Mouse (Mus musculus): Measurements from ENCODE around the gene Lrguk. TPM values are rescaled to one million over a fixed set of nuclear protein-coding genes. Genes with fewer than 3 reads are reported as not detected.

The Lrguk gene
- polyA plus RNA-seq, 1 experiment from 2014 or later: 0.56 TPM

- H3K36me3 ChIP-seq (ENCODE audit: poor library complexity, severe bottlenecking): no peaks in the 10 kb centered on the region
- 76% methylated on average over 6 of the region's 6 CpGs for WGBS
- H3K4me2 ChIP-seq: no peak overlapping the region
- no peak overlapping the region for H3K9ac ChIP-seq
- no peaks in the 10 kb centered on the region for H3K27me3 ChIP-seq
- no peak overlapping the region for H3K27ac ChIP-seq
- peak; percentile 36; the same call in 1 of the 2 replicates for ATAC-seq
- H3K4me3 ChIP-seq: no peak overlapping the region
- no peaks in the 10 kb centered on the region for H3K9me3 ChIP-seq (replicated peaks)
- peaks cover 9% of the 10 kb centered on the region for H3K4me1 ChIP-seq
Measured at GRCm38 (mm10) chr6:34111406-34111805, 82.2 kb downstream of the Lrguk start.

GRCm38 (mm10) chr6:34116838-34117478 is 87.7 kb downstream of the Lrguk start:
- H3K9ac ChIP-seq: no peak overlapping the region
- H3K4me1 ChIP-seq: no peaks in the 10 kb centered on the region
- 94% methylated on average over 7 of the region's 7 CpGs for WGBS
- H3K4me3 ChIP-seq: no peak overlapping the region
- H3K4me2 ChIP-seq: no peak overlapping the region
- no peaks in the 10 kb centered on the region for H3K36me3 ChIP-seq (ENCODE audit: poor library complexity, severe bottlenecking)
- no peak overlapping the region for H3K27ac ChIP-seq
- no peaks in the 10 kb centered on the region for H3K27me3 ChIP-seq
- ATAC-seq: no peak
- no peaks in the 10 kb centered on the region for H3K9me3 ChIP-seq (replicated peaks)

- H3K9me3 ChIP-seq (replicated peaks): no peaks in the 10 kb centered on the region
- H3K4me1 ChIP-seq: no peaks in the 10 kb centered on the region
- H3K4me2 ChIP-seq: no peak overlapping the region
- 77% methylated on average over 2 of the region's 2 CpGs for WGBS
- H3K36me3 ChIP-seq (ENCODE audit: poor library complexity, severe bottlenecking): no peaks in the 10 kb centered on the region
- no peak overlapping the region for H3K4me3 ChIP-seq
- ATAC-seq: no peak
- no peak overlapping the region for H3K27ac ChIP-seq
- H3K9ac ChIP-seq: no peak overlapping the region
- H3K27me3 ChIP-seq: no peaks in the 10 kb centered on the region
Measured at GRCm38 (mm10) chr6:34124401-34124800, 95.2 kb downstream of the Lrguk start.

- H3K4me3 ChIP-seq: no peak overlapping the region
- H3K27ac ChIP-seq: no peak overlapping the region
- no peaks in the 10 kb centered on the region for H3K27me3 ChIP-seq
- no peak overlapping the region for H3K9ac ChIP-seq
- no peaks in the 10 kb centered on the region for H3K36me3 ChIP-seq (ENCODE audit: poor library complexity, severe bottlenecking)
- WGBS: 86% methylated on average over 2 of the region's 2 CpGs
- no peak for ATAC-seq
- no peak overlapping the region for H3K4me2 ChIP-seq
- no peaks in the 10 kb centered on the region for H3K4me1 ChIP-seq
- H3K9me3 ChIP-seq (replicated peaks): no peaks in the 10 kb centered on the region
Measured at GRCm38 (mm10) chr6:34129261-34129660, 100.0 kb downstream of the Lrguk start.

- no peak for ATAC-seq
- H3K4me3 ChIP-seq: no peak overlapping the region
- no peaks in the 10 kb centered on the region for H3K36me3 ChIP-seq (ENCODE audit: poor library complexity, severe bottlenecking)
Measured at GRCm38 (mm10) chr6:34132391-34132790, 103.1 kb downstream of the Lrguk start.

GRCm38 (mm10) chr6:34138366-34138765 is 109.1 kb downstream of the Lrguk start:
- H3K27me3 ChIP-seq: no peaks in the 10 kb centered on the region
- no peak overlapping the region for H3K27ac ChIP-seq
- no peaks in the 10 kb centered on the region for H3K9me3 ChIP-seq (replicated peaks)
- H3K4me1 ChIP-seq: 0 out of 2 replicates have a peak, but pooled peaks cover 7% of the 10 kb centered on the region
- no peak overlapping the region for H3K9ac ChIP-seq
- no peak overlapping the region for H3K4me3 ChIP-seq
- 89% methylated on average over 3 of the region's 3 CpGs for WGBS
- H3K4me2 ChIP-seq: no peak overlapping the region
- no peak for ATAC-seq
- H3K36me3 ChIP-seq (ENCODE audit: poor library complexity, severe bottlenecking): no peaks in the 10 kb centered on the region

More at GRCm38 (mm10) chr6:34132391-34132790, 103.1 kb downstream of the Lrguk start:
- Histone ChIP-seq H3K4me1 (no peaks in the 10 kb centered on the region), H3K4me2 (no peak overlapping the region), H3K9me3 (replicated peaks) (no peaks in the 10 kb centered on the region), H3K9ac (no peak overlapping the region), H3K27ac (no peak overlapping the region), H3K27me3 (no peaks in the 10 kb centered on the region)
- WGBS: 91% methylated on average over 9 of the region's 9 CpGs

- Histone ChIP-seq H3K4me2 (no peak overlapping the region), H3K36me3 (ENCODE audit: poor library complexity, severe bottlenecking) (no peaks in the 10 kb centered on the region), H3K27ac (no peak overlapping the region), H3K9ac (no peak overlapping the region), H3K9me3 (replicated peaks) (no peaks in the 10 kb centered on the region), H3K27me3 (no peaks in the 10 kb centered on the region), H3K4me1 (0 out of 2 replicates have a peak, but pooled peaks cover 5% of the 10 kb centered on the region), H3K4me3 (no peak overlapping the region)
- no peak for ATAC-seq
- WGBS: 61% methylated on average over 11 of the region's 11 CpGs
Measured at GRCm38 (mm10) chr6:34142931-34143330, 113.7 kb downstream of the Lrguk start.

- no peak for ATAC-seq
- Histone ChIP-seq H3K27me3 (no peaks in the 10 kb centered on the region), H3K36me3 (ENCODE audit: poor library complexity, severe bottlenecking) (no peaks in the 10 kb centered on the region)
Measured at GRCm38 (mm10) chr6:34146042-34146441, 116.8 kb downstream of the Lrguk start.

GRCm38 (mm10) chr6:34148021-34148420 is 118.8 kb downstream of the Lrguk start:
- ATAC-seq: peak; percentile 55; the same call in 1 of the 2 replicates
- 78% methylated on average over 3 of the region's 3 CpGs for WGBS
- Histone ChIP-seq H3K9me3 (replicated peaks) (no peaks in the 10 kb centered on the region), H3K27ac (peak overlapping the region; percentile 21; the same call in 1 of the 2 replicates), H3K9ac (no peak overlapping the region), H3K27me3 (no peaks in the 10 kb centered on the region), H3K4me2 (no peak overlapping the region), H3K4me3 (no peak overlapping the region), H3K4me1 (peaks cover 18% of the 10 kb centered on the region), H3K36me3 (ENCODE audit: poor library complexity, severe bottlenecking) (no peaks in the 10 kb centered on the region)

More at GRCm38 (mm10) chr6:34146042-34146441, 116.8 kb downstream of the Lrguk start:
- Histone ChIP-seq H3K9me3 (replicated peaks) (no peaks in the 10 kb centered on the region), H3K27ac (no peak overlapping the region), H3K9ac (no peak overlapping the region), H3K4me2 (no peak overlapping the region), H3K4me1 (peaks cover 15% of the 10 kb centered on the region; the same call in 1 of the 2 replicates), H3K4me3 (no peak overlapping the region)
- 77% methylated on average over 6 of the region's 6 CpGs for WGBS

GRCm38 (mm10) chr6:34148639-34149038 is 119.4 kb downstream of the Lrguk start:
- H3K4me1 ChIP-seq: peaks cover 24% of the 10 kb centered on the region
- ATAC-seq: peak; percentile 39; the same call in 1 of the 2 replicates
- peak overlapping the region; percentile 21; the same call in 1 of the 2 replicates for H3K27ac ChIP-seq
- H3K9me3 ChIP-seq (replicated peaks): no peaks in the 10 kb centered on the region
- no peak overlapping the region for H3K9ac ChIP-seq
- no peaks in the 10 kb centered on the region for H3K36me3 ChIP-seq (ENCODE audit: poor library complexity, severe bottlenecking)
- no peaks in the 10 kb centered on the region for H3K27me3 ChIP-seq
- H3K4me2 ChIP-seq: no peak overlapping the region
- no peak overlapping the region for H3K4me3 ChIP-seq
- WGBS: 68% methylated on average over 7 of the region's 7 CpGs

GRCm38 (mm10) chr6:34149066-34149465 is 119.8 kb downstream of the Lrguk start:
- Histone ChIP-seq H3K27ac (peak overlapping the region; percentile 48; the same call in 1 of the 2 replicates), H3K9me3 (replicated peaks) (no peaks in the 10 kb centered on the region), H3K27me3 (no peaks in the 10 kb centered on the region), H3K4me2 (no peak overlapping the region), H3K4me1 (peaks cover 28% of the 10 kb centered on the region), H3K4me3 (no peak overlapping the region), H3K9ac (no peak overlapping the region), H3K36me3 (ENCODE audit: poor library complexity, severe bottlenecking) (no peaks in the 10 kb centered on the region)
- 83% methylated on average over 9 of the region's 9 CpGs for WGBS
- no peak; the same call in 1 of the 2 replicates for ATAC-seq

GRCm38 (mm10) chr6:34149821-34150220 is 120.6 kb downstream of the Lrguk start:
- Histone ChIP-seq H3K27ac (peak overlapping the region; percentile 48; the same call in 1 of the 2 replicates), H3K36me3 (ENCODE audit: poor library complexity, severe bottlenecking) (no peaks in the 10 kb centered on the region), H3K4me1 (peaks cover 36% of the 10 kb centered on the region), H3K27me3 (no peaks in the 10 kb centered on the region), H3K4me2 (no peak overlapping the region), H3K9me3 (replicated peaks) (no peaks in the 10 kb centered on the region), H3K4me3 (no peak overlapping the region), H3K9ac (no peak overlapping the region)
- ATAC-seq: no peak
- 94% methylated on average over 1 of the region's 1 CpGs for WGBS
